Mouse (Mus musculus) WW6 (cell line): ENCODE data around the gene Rpgr.

Source experiments
- DNase-seq: peaks from one replicate; pipeline ENCODE4 v3.0.0-alpha.2; 2013; ENCODE audit warnings: low read depth, low spot score

The Rpgr gene

DNA sequence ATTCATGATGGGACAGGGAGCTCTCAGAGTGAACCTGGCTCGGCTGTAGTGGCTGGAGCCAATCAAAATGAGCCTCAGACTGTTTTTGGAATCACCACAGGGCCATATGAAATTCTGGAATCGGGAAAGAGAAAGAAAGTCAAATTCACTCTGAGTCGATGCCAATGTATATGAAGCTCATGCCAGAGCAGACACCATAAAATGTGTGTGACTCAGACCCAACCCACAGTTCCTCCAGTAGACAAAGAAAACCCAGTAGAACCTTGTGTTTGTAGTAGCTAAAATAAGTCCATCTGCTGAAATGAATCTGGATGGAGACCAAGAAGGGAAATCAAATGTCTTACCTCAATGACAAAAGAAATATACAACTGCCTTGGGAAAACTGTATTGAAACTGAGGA is 142.8 kb downstream of the Rpgr start:
- no peak for DNase-seq

DNA sequence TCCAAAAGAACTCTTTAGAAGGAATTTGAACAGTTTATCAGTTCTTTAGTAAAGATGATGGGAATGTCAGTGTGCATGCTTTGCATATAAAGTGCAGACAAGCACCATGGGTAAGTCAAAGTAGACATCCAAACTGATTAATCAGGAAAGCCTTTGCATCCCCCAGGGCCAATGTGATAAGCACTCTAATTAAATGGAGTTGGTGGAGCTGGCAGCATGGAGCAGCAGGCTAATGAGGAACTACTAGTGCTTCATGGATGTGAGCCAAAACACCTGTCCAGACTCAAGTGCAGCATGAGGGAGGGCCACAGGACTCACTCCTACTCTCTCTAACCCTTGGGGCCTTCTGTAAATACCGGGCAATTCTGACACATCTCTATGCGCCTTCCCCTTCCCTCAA is 145.2 kb downstream of the Rpgr start:
- DNase-seq: no peak

DNA sequence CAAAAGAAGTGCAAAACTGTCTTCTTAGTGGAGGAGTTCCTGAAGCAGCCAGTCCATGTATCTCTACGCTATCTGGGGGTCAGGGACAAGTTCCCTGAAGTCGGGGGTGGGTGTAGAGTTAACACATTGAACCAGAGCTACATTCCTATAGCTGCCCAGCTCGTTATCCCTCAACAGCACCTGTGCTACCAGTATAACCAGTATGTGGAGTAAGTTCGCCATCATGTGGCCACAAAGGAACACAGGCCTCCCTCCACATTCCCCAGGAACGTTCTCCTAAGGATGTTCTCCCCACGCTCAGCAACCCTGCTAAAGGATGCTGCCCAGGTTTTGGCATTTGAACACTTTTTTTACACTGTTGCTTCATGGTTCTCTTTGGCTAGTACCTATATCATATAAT is 146.0 kb downstream of the Rpgr start:
- no peak for DNase-seq

DNA sequence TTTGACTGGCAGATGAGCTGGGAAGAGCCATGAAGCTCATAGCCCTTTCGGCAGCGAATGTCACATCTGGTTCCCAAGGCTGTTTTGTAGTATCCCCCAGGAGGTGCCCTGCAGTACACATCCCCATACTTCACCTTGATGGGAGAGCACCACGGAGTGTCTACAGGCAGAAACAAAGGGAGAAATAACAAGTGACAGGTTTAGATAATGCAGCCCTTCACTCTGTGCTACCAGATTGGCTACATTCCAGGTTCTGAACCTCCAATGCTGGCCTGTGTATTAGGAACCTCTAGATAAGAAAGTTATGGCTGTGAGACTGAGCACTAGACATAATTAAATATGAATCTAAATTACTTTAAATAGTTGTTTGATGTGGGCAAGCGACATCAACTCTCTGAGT is 147.3 kb downstream of the Rpgr start:
- DNase-seq: no peak

DNA sequence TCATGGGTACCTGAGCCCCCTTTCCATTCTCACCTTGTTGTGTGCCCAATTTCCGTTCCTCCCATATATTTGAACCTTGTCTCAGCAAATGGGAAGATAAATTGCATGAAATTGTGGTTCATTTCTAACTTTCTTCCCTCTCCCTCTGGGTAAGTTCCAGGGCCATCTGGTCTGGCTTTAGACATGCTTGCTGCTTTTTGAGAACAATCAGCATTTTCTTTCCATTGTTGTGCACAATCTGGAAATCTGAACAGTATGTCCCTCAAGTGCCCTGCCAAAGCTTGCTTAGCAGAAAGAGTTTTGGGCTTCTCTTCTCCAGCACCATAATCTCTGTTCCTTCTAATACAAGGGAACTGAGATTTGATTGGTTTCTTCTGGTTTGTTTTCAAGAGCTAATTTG is 152.9 kb downstream of the Rpgr start:
- DNase-seq: no peak

DNA sequence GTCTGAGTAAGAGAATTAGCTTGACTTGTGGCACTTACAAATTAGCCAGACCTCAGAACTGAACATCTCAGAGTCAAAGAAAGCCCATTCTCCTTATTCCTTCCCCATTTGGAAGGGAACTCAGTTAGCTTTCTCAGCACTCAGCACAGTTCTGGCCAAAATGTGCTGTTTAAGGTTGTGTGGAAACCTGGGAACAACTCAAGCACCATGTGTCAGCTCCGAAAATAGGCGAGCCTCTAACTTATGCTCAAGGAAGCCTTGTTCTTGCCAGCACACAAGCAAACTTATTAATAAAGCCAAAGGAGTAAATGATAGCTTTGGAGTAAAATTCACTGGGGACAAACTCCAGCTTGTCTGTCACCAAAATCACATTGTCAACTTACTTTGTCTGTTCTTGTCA is 153.4 kb downstream of the Rpgr start:
- no peak for DNase-seq

DNA sequence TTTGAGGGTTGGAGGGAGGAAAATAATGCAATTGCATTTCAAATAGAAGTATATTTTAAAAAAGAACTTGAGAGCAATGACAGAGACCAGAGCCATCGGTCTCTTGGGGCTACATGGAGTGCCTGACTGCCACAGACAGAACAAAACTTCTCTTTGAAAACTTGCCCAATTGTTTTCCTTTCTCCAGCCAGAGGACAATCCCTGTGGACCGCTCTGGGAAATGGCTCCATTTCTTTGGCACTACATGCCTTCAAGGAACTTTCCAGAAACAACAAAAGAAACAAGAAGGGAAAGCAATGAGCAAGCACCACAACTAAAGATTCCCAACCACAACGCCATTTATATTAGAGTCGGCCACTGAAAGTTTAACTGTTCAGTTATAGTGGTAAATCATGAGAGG is 154.5 kb downstream of the Rpgr start:
- no peak for DNase-seq

DNA sequence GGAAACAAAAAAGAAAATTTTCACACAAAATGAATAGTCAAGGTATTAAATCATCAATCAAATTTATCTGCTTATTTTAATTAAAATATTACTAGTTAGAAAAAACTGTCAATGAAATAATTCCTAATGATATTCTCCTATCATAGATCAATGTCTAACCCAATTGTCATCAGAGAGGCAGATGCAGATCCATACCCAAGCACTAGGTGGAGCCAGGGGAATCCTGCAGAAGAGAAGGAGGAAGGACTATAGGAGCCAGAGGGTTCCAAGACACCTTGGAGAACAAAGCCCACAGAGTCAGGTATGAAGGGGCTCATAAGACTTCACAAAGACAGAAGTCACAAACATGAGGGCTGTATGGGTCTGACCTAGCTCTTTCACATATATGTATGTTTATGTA is 182.1 kb downstream of the Rpgr start:
- DNase-seq: no peak
